Mouse (Mus musculus) neural tube, embryonic 13.5 days (tissue): ENCODE measurements at regions not wholly inside any gene's neighbourhood (a gene's known extent, or its start where the extent isn't known, plus 50 kb on each side); places are given as distances from the start of the nearest gene placed in this dataset.

Experiments
- ATAC-seq: fragments of 200-750 bp; cut with Nextera tagmentation; 2 replicates; pipeline ENCODE4 v1.8.0; 2017; ENCODE audit warnings: low read depth, mild to moderate bottlenecking, moderate TSS enrichment, moderate library complexity
- H3K27ac ChIP-seq: fragments of 300-500 bp; sonication (generic); replicated peaks from 2 replicates; pipeline ENCODE4 v1.5.1; 2015; ENCODE audit warnings: moderate library complexity, mild to moderate bottlenecking, inconsistent platforms
- H3K27me3 ChIP-seq: fragments of 300-500 bp; sonication (generic); 2 replicates; pipeline ENCODE4 v1.6.1; 2015; ENCODE audit warnings: mild to moderate bottlenecking, inconsistent platforms
- H3K36me3 ChIP-seq: fragments of 300-500 bp; sonication (generic); 2 replicates; pipeline ENCODE4 v1.6.1; 2015; ENCODE audit warnings: mild to moderate bottlenecking, inconsistent platforms
- H3K4me1 ChIP-seq: fragments of 300-500 bp; sonication (generic); replicated peaks from 2 replicates; pipeline ENCODE4 v1.6.1; 2015; ENCODE audit warnings: inconsistent platforms
- H3K4me2 ChIP-seq: fragments of 300-500 bp; sonication (generic); 2 replicates; pipeline ENCODE4 v1.6.1; 2015; ENCODE audit warnings: inconsistent platforms, mild to moderate bottlenecking, moderate library complexity
- H3K4me3 ChIP-seq: fragments of 300-500 bp; sonication (generic); 2 replicates; pipeline ENCODE4 v1.5.1; 2015; ENCODE audit warnings: mild to moderate bottlenecking, inconsistent platforms
- H3K9ac ChIP-seq: fragments of 300-500 bp; sonication (generic); 2 replicates; pipeline ENCODE4 v1.6.1; 2015; ENCODE audit warnings: moderate library complexity, mild to moderate bottlenecking, inconsistent platforms
- H3K9me3 ChIP-seq: fragments of 300-500 bp; sonication (generic); 2 replicates; pipeline ENCODE4 v1.6.1; 2016; ENCODE audit warnings: inconsistent platforms
- WGBS: fragments of 180-500 bp; shearing (Covaris S2); methylation state at CpG from one replicate; pipeline ENCODE4 v1.1.7; 2015; 5-methylcytosine and 5-hydroxymethylcytosine counted together

GRCm38 (mm10) chr11:40561983-40562382, 133.0 kb downstream of the Mat2b start:
- Histone ChIP-seq H3K27ac (no peak overlapping the region), H3K36me3 (no peaks in the 10 kb centered on the region), H3K4me3 (no peak overlapping the region), H3K9me3 (no peaks in the 10 kb centered on the region), H3K4me1 (peaks cover 9% of the 10 kb centered on the region; the same call in 1 of the 2 replicates), H3K9ac (no peak overlapping the region), H3K27me3 (no peaks in the 10 kb centered on the region), H3K4me2 (no peak overlapping the region)
- 97% methylated on average over 2 of the region's 2 CpGs for WGBS
- ATAC-seq = no peak

- H3K9ac ChIP-seq = no peak overlapping the region
- H3K36me3 ChIP-seq = no peaks in the 10 kb centered on the region
- ATAC-seq = no peak
- no peaks in the 10 kb centered on the region for H3K27me3 ChIP-seq
- no peak overlapping the region for H3K4me3 ChIP-seq
- H3K27ac ChIP-seq = no peak overlapping the region
- no peak overlapping the region for H3K4me2 ChIP-seq
- 94% methylated on average over 2 of the region's 2 CpGs for WGBS
- H3K4me1 ChIP-seq = peaks cover 9% of the 10 kb centered on the region; the same call in 1 of the 2 replicates
- no peaks in the 10 kb centered on the region for H3K9me3 ChIP-seq
Observed at GRCm38 (mm10) chr11:40561400-40561799, 133.6 kb downstream of the Mat2b start.

GRCm38 (mm10) chr11:40558486-40558885, 136.5 kb downstream of the Mat2b start:
- no peak overlapping the region for H3K27ac ChIP-seq
- no peaks in the 10 kb centered on the region for H3K9me3 ChIP-seq
- ATAC-seq = no peak
- no peaks in the 10 kb centered on the region for H3K27me3 ChIP-seq
- WGBS = 89% methylated on average over 2 of the region's 2 CpGs
- no peak overlapping the region for H3K9ac ChIP-seq
- no peak overlapping the region for H3K4me2 ChIP-seq
- no peaks in the 10 kb centered on the region for H3K36me3 ChIP-seq
- no peak overlapping the region for H3K4me3 ChIP-seq
- peaks cover 9% of the 10 kb centered on the region; the same call in 1 of the 2 replicates for H3K4me1 ChIP-seq

GRCm38 (mm10) chr11:40554867-40555794, 139.9 kb downstream of the Mat2b start:
- Histone ChIP-seq H3K4me2 (no peak overlapping the region), H3K9ac (no peak overlapping the region), H3K4me1 (no peaks in the 10 kb centered on the region), H3K27ac (0 out of 2 replicates have a peak overlapping the region, but pooled peaks have one; percentile 18), H3K36me3 (no peaks in the 10 kb centered on the region), H3K4me3 (no peak overlapping the region), H3K9me3 (no peaks in the 10 kb centered on the region), H3K27me3 (no peaks in the 10 kb centered on the region)
- no peak for ATAC-seq
- 77% methylated on average over 11 of the region's 11 CpGs for WGBS

GRCm38 (mm10) chr11:40552054-40552453, 142.9 kb downstream of the Mat2b start:
- 83% methylated on average over 2 of the region's 2 CpGs for whole genome bisulfite sequencing
- ATAC-seq = no peak
- Histone ChIP-seq H3K9ac (no peak overlapping the region), H3K4me2 (no peak overlapping the region), H3K27ac (no peak overlapping the region), H3K4me1 (no peaks in the 10 kb centered on the region), H3K27me3 (no peaks in the 10 kb centered on the region), H3K4me3 (no peak overlapping the region), H3K36me3 (no peaks in the 10 kb centered on the region), H3K9me3 (no peaks in the 10 kb centered on the region)

GRCm38 (mm10) chr11:40546596-40546995, 148.4 kb downstream of the Mat2b start:
- Histone ChIP-seq H3K4me3 (no peak overlapping the region), H3K4me1 (no peaks in the 10 kb centered on the region), H3K9me3 (no peaks in the 10 kb centered on the region), H3K27ac (no peak overlapping the region), H3K27me3 (no peaks in the 10 kb centered on the region), H3K9ac (no peak overlapping the region), H3K36me3 (no peaks in the 10 kb centered on the region), H3K4me2 (no peak overlapping the region)
- WGBS = 75% methylated on average over 2 of the region's 2 CpGs
- ATAC-seq = no peak

- ATAC-seq = peak; percentile 75; the same call in 1 of the 2 replicates
- Histone ChIP-seq H3K9me3 (no peaks in the 10 kb centered on the region), H3K27ac (no peak overlapping the region), H3K4me1 (no peaks in the 10 kb centered on the region), H3K9ac (no peak overlapping the region), H3K27me3 (no peaks in the 10 kb centered on the region), H3K4me2 (no peak overlapping the region), H3K36me3 (no peaks in the 10 kb centered on the region), H3K4me3 (no peak overlapping the region)
- 33% methylated on average over 1 of the region's 1 CpGs for WGBS
Observed at GRCm38 (mm10) chr11:40545537-40545936, 149.5 kb downstream of the Mat2b start.

GRCm38 (mm10) chr11:40540229-40540628, 154.8 kb downstream of the Mat2b start:
- no peak overlapping the region for H3K4me2 ChIP-seq
- H3K9me3 ChIP-seq = no peaks in the 10 kb centered on the region
- H3K4me1 ChIP-seq = peaks cover 6% of the 10 kb centered on the region; the same call in 1 of the 2 replicates
- no peak overlapping the region for H3K27ac ChIP-seq
- H3K27me3 ChIP-seq = no peaks in the 10 kb centered on the region
- no peak overlapping the region for H3K9ac ChIP-seq
- H3K4me3 ChIP-seq = no peak overlapping the region
- 4% methylated on average over 3 of the region's 3 CpGs for WGBS
- no peaks in the 10 kb centered on the region for H3K36me3 ChIP-seq
- ATAC-seq = no peak

GRCm38 (mm10) chr11:40539776-40540175, 155.2 kb downstream of the Mat2b start:
- Histone ChIP-seq H3K36me3 (no peaks in the 10 kb centered on the region), H3K4me1 (peaks cover 6% of the 10 kb centered on the region; the same call in 1 of the 2 replicates), H3K9me3 (no peaks in the 10 kb centered on the region), H3K4me3 (no peak overlapping the region), H3K27ac (no peak overlapping the region), H3K9ac (no peak overlapping the region), H3K27me3 (no peaks in the 10 kb centered on the region), H3K4me2 (peak overlapping the region; percentile 25)
- WGBS = 14% methylated on average over 11 of the region's 11 CpGs
- ATAC-seq = peak; percentile 59

GRCm38 (mm10) chr11:40536236-40536765, 158.7 kb downstream of the Mat2b start:
- no peak for ATAC-seq
- no peak overlapping the region for H3K9ac ChIP-seq
- no peaks in the 10 kb centered on the region for H3K27me3 ChIP-seq
- H3K9me3 ChIP-seq = no peaks in the 10 kb centered on the region
- H3K4me2 ChIP-seq = no peak overlapping the region
- peaks cover 6% of the 10 kb centered on the region; the same call in 1 of the 2 replicates for H3K4me1 ChIP-seq
- H3K36me3 ChIP-seq = no peaks in the 10 kb centered on the region
- no peak overlapping the region for H3K4me3 ChIP-seq
- WGBS = 86% methylated on average over 14 of the region's 14 CpGs
- no peak overlapping the region for H3K27ac ChIP-seq

- Histone ChIP-seq H3K27me3 (no peaks in the 10 kb centered on the region), H3K9me3 (no peaks in the 10 kb centered on the region), H3K4me1 (0 out of 2 replicates have a peak, but pooled peaks cover 12% of the 10 kb centered on the region), H3K9ac (no peak overlapping the region), H3K4me3 (no peak overlapping the region), H3K36me3 (no peaks in the 10 kb centered on the region), H3K27ac (no peak overlapping the region), H3K4me2 (no peak overlapping the region)
- WGBS = 43% methylated on average over 10 of the region's 10 CpGs
- peak; percentile 87; the same call in 1 of the 2 replicates for ATAC-seq
Observed at GRCm38 (mm10) chr11:40510325-40511239, 184.4 kb downstream of the Mat2b start.

GRCm38 (mm10) chr11:40491599-40491998, 203.4 kb downstream of the Mat2b start:
- WGBS = 40% methylated on average over 6 of the region's 6 CpGs
- Histone ChIP-seq H3K27ac (no peak overlapping the region), H3K27me3 (no peaks in the 10 kb centered on the region), H3K4me1 (no peaks in the 10 kb centered on the region), H3K9me3 (no peaks in the 10 kb centered on the region), H3K36me3 (no peaks in the 10 kb centered on the region), H3K4me3 (no peak overlapping the region), H3K9ac (no peak overlapping the region), H3K4me2 (no peak overlapping the region)
- no peak for ATAC-seq
